Mouse (Mus musculus): Measurements from ENCODE around the gene Lclat1. TPM values are rescaled to one million over a fixed set of nuclear protein-coding genes. Genes with fewer than 3 reads are reported as not detected.

Lclat1 gene
- polyA plus RNA-seq, 1 experiment, result 20.4 TPM

GRCm38 (mm10) chr17:73238501-73238900 lies 130.7 kb downstream of the Lclat1 start:
- H3K27me3 ChIP-seq (ENCODE audit: control insufficient read depth, insufficient read depth, insufficient read length), result no peaks in the 10 kb centered on the region

DNA sequence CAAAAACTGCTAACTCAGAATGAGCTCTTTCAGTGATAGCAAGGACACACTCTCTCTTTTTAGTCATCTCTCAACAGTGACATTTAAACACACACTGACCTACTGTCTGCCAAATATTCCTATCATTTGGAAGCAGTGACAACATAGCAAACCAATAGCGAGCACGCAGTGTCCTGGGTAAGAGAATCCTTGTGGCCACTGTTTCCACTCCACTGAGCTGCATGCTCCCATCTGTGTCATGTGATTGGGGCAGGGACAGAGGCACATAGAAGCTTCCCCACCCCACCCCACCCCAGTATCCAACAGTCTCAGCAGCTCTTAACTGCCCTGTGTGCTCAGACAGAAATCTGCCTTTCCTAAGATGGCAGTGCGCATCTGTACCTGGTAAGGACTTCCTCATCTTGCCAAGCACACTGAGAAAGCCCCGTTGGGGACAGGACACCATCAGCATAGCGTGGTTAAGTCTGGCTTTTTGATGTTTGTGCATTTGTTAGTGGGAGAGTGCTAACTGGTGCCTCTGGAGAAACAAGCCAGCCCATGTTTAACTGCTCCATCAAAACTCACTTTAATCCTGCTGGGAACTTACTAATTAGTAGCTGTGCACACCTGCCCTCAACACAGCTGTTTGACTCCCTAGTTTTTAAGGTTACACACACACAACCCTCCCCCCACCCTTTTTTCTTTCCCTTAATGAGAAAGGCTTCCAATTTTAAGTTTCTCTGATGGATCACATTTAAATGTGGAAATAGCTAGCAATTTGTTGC lies 133.5 kb downstream of the Lclat1 start:
- TF ChIP-seq CTCF (IDR thresholded peaks at IDR 0.05; ENCODE audit: control insufficient read depth, insufficient read depth, insufficient read length), result no peak
- TF ChIP-seq MAX (IDR thresholded peaks at IDR 0.05), result no peak
- no peak for TF ChIP-seq FOSL1 (IDR thresholded peaks at IDR 0.05; ENCODE audit: insufficient read depth, low read length, poor library complexity, severe bottlenecking)
- no peak for TF ChIP-seq MYOG (IDR thresholded peaks at IDR 0.05; ENCODE audit: control insufficient read depth, extremely low read depth, insufficient read length)
- TF ChIP-seq MYOD1 (IDR thresholded peaks at IDR 0.05; ENCODE audit: control insufficient read depth, insufficient read length, low read depth), result no peak
- no peak for TF ChIP-seq USF1 (IDR thresholded peaks at IDR 0.05; ENCODE audit: low read depth)
- no peak for TF ChIP-seq CEBPB (IDR thresholded peaks at IDR 0.05; ENCODE audit: low read depth)
- peaks cover 7% of the 10 kb centered on the region for H3K36me3 ChIP-seq (ENCODE audit: control insufficient read depth, insufficient read depth)
- no peaks in the 10 kb centered on the region for H3K27me3 ChIP-seq (ENCODE audit: control insufficient read depth, insufficient read depth, insufficient read length)
- H3K79me3 ChIP-seq (ENCODE audit: low read depth), result no peaks in the 10 kb centered on the region
- H3K4me3 ChIP-seq (ENCODE audit: insufficient read depth, poor library complexity, severe bottlenecking), result no peak overlapping the region
- no peaks in the 10 kb centered on the region for H3K79me2 ChIP-seq (ENCODE audit: control insufficient read depth, insufficient read depth)
- H3ac ChIP-seq (ENCODE audit: control insufficient read depth, insufficient read length, low read depth), result no peak overlapping the region

More at GRCm38 (mm10) chr17:73238501-73238900, 130.7 kb downstream of the Lclat1 start:
- H3K79me3 ChIP-seq (ENCODE audit: low read depth), result no peaks in the 10 kb centered on the region
- TF ChIP-seq MYOG (IDR thresholded peaks at IDR 0.05; ENCODE audit: control insufficient read depth, extremely low read depth, insufficient read length) (no peak), CEBPB (IDR thresholded peaks at IDR 0.05; ENCODE audit: low read depth) (no peak), FOSL1 (IDR thresholded peaks at IDR 0.05; ENCODE audit: insufficient read depth, low read length, poor library complexity, severe bottlenecking) (no peak), CTCF (IDR thresholded peaks at IDR 0.05; ENCODE audit: control insufficient read depth, insufficient read depth, insufficient read length) (no peak), USF1 (IDR thresholded peaks at IDR 0.05; ENCODE audit: low read depth) (no peak), MAX (IDR thresholded peaks at IDR 0.05) (no peak), MYOD1 (IDR thresholded peaks at IDR 0.05; ENCODE audit: control insufficient read depth, insufficient read length, low read depth) (no peak)
- H3K36me3 ChIP-seq (ENCODE audit: control insufficient read depth, insufficient read depth), result peaks cover 7% of the 10 kb centered on the region
- H3K79me2 ChIP-seq (ENCODE audit: control insufficient read depth, insufficient read depth), result no peaks in the 10 kb centered on the region
- H3K4me3 ChIP-seq (ENCODE audit: insufficient read depth, poor library complexity, severe bottlenecking), result no peak overlapping the region
- no peak overlapping the region for H3ac ChIP-seq (ENCODE audit: control insufficient read depth, insufficient read length, low read depth)

- H3K4me3 ChIP-seq (ENCODE audit: insufficient read depth, poor library complexity, severe bottlenecking), result no peak overlapping the region
- TF ChIP-seq MYOG (IDR thresholded peaks at IDR 0.05; ENCODE audit: control insufficient read depth, extremely low read depth, insufficient read length), result no peak
- TF ChIP-seq MAX (IDR thresholded peaks at IDR 0.05), result no peak
- H3K36me3 ChIP-seq (ENCODE audit: control insufficient read depth, insufficient read depth), result peaks cover 7% of the 10 kb centered on the region
- H3ac ChIP-seq (ENCODE audit: control insufficient read depth, insufficient read length, low read depth), result no peak overlapping the region
- no peaks in the 10 kb centered on the region for H3K79me2 ChIP-seq (ENCODE audit: control insufficient read depth, insufficient read depth)
- H3K27me3 ChIP-seq (ENCODE audit: control insufficient read depth, insufficient read depth, insufficient read length), result no peaks in the 10 kb centered on the region
- no peaks in the 10 kb centered on the region for H3K79me3 ChIP-seq (ENCODE audit: low read depth)
Observed at GRCm38 (mm10) chr17:73243676-73244075, 135.9 kb downstream of the Lclat1 start.

DNA sequence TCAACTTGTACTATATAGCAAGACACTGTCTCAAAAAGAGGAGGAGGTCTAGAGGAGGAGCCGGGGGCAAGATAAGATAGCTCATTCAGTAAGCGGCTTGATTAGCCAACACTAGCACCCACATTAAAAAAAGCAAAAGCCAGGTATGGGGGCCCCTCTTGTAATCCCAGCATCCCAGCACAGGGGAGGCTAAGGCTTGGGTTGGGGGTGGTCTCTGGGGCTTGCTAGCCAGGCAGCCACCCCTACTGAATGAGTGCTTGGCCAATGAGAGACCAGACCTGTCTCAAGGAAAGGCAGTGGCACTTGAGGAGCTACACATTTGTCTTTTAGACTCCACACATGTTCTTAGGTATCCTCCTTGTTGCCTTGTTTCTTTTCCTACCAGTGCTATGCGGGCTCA lies 136.8 kb downstream of the Lclat1 start:
- H3ac ChIP-seq (ENCODE audit: control insufficient read depth, insufficient read length, low read depth), result no peak overlapping the region
- no peak for TF ChIP-seq MAX (IDR thresholded peaks at IDR 0.05)
- no peak for TF ChIP-seq CEBPB (IDR thresholded peaks at IDR 0.05; ENCODE audit: low read depth)
- no peak for TF ChIP-seq MYOD1 (IDR thresholded peaks at IDR 0.05; ENCODE audit: control insufficient read depth, insufficient read length, low read depth)
- no peak for TF ChIP-seq MYOG (IDR thresholded peaks at IDR 0.05; ENCODE audit: control insufficient read depth, extremely low read depth, insufficient read length)
- no peak for TF ChIP-seq CTCF (IDR thresholded peaks at IDR 0.05; ENCODE audit: control insufficient read depth, insufficient read depth, insufficient read length)
- TF ChIP-seq USF1 (IDR thresholded peaks at IDR 0.05; ENCODE audit: low read depth), result no peak
- no peak for TF ChIP-seq FOSL1 (IDR thresholded peaks at IDR 0.05; ENCODE audit: insufficient read depth, low read length, poor library complexity, severe bottlenecking)

GRCm38 (mm10) chr17:73245089-73245684 lies 137.4 kb downstream of the Lclat1 start:
- TF ChIP-seq MYOD1 (IDR thresholded peaks at IDR 0.05; ENCODE audit: control insufficient read depth, insufficient read length, low read depth), result no peak
- no peak for TF ChIP-seq FOSL1 (IDR thresholded peaks at IDR 0.05; ENCODE audit: insufficient read depth, low read length, poor library complexity, severe bottlenecking)
- no peak for TF ChIP-seq MAX (IDR thresholded peaks at IDR 0.05)
- no peak for TF ChIP-seq CTCF (IDR thresholded peaks at IDR 0.05; ENCODE audit: control insufficient read depth, insufficient read depth, insufficient read length)
- no peak for TF ChIP-seq USF1 (IDR thresholded peaks at IDR 0.05; ENCODE audit: low read depth)
- no peak for TF ChIP-seq CEBPB (IDR thresholded peaks at IDR 0.05; ENCODE audit: low read depth)
- TF ChIP-seq MYOG (IDR thresholded peaks at IDR 0.05; ENCODE audit: control insufficient read depth, extremely low read depth, insufficient read length), result no peak
- H3K79me3 ChIP-seq (ENCODE audit: low read depth), result no peaks in the 10 kb centered on the region
- no peaks in the 10 kb centered on the region for H3K36me3 ChIP-seq (ENCODE audit: control insufficient read depth, insufficient read depth)
- H3K4me3 ChIP-seq (ENCODE audit: insufficient read depth, poor library complexity, severe bottlenecking), result no peak overlapping the region
- H3ac ChIP-seq (ENCODE audit: control insufficient read depth, insufficient read length, low read depth), result no peak overlapping the region
- H3K27me3 ChIP-seq (ENCODE audit: control insufficient read depth, insufficient read depth, insufficient read length), result no peaks in the 10 kb centered on the region
- H3K79me2 ChIP-seq (ENCODE audit: control insufficient read depth, insufficient read depth), result no peaks in the 10 kb centered on the region

More for the DNA sequence above, 136.8 kb downstream of the Lclat1 start:
- Histone ChIP-seq H3K36me3 (ENCODE audit: control insufficient read depth, insufficient read depth) (peaks cover 4% of the 10 kb centered on the region), H3K79me3 (ENCODE audit: low read depth) (no peaks in the 10 kb centered on the region), H3K4me3 (ENCODE audit: insufficient read depth, poor library complexity, severe bottlenecking) (no peak overlapping the region), H3K27me3 (ENCODE audit: control insufficient read depth, insufficient read depth, insufficient read length) (no peaks in the 10 kb centered on the region), H3K79me2 (ENCODE audit: control insufficient read depth, insufficient read depth) (no peaks in the 10 kb centered on the region)

Measured in C2C12 (cell line).